In the genomic region with DNA sequence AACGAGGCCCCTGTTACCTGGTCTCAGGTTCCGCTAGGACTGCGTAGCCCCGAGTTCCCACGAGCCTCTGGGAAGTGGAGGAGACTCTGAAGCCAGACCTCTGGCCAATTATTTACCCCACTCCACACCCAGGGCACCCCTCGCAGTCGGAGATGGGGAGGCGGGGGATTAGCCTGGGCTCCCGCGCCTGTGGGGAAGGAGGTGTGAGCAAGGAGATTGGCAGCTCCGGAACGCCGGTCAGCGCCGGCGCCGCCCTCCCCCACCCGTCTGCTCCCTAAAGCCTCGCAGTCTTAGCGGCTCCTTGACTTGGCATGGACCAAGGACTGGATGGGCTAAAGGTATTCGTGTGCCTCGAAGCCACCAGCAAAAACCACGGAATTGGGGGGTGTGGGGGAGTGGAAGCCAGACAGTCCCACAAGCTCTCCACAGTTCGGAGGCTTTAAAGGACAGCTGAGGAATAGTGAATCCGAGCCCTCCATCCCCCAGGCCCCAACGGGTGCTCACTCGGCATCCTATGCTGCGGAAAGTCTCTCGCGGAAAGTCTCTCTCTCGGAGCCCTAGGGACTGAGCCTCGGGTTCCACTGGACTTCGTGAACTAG, we compare ENCODE assay signal across 8 mouse cellular contexts. TPM values are rescaled to one million over a fixed set of nuclear protein-coding genes. Genes with fewer than 3 reads are reported as not detected.
DNase-seq lines count a peak whose midpoint lies in the region; ATAC-seq and TF ChIP-seq lines count a peak whose summit lies in the region.

Gene Lhx9, minus strand, starts transcription at position 67 of the 599 bp plus-strand sequence.

- no peak for TF ChIP-seq CTCF in gastrocnemius, adult 2 months (IDR thresholded peaks at IDR 0.05)
- no peak for TF ChIP-seq CTCF in kidney, postnatal 0 days (IDR thresholded peaks at IDR 0.05; ENCODE audit: low read depth)

- H3K36me3 ChIP-seq in ES-E14 (ENCODE audit: control insufficient read depth, insufficient read depth, low read length, poor library complexity, severe bottlenecking): no peaks in the 10 kb centered on the region; the same call in 1 of the 2 replicates
- H3K36me3 ChIP-seq in forebrain, embryonic 14.5 days (ENCODE audit: control insufficient read depth, insufficient read depth, low read length): no peaks in the 10 kb centered on the region
- H3K36me3 ChIP-seq in kidney, postnatal 0 days (ENCODE audit: insufficient read depth, low read length): no peaks in the 10 kb centered on the region
- H3K36me3 ChIP-seq in midbrain, embryonic 14.5 days (ENCODE audit: control insufficient read depth, insufficient read depth, low read length): peaks cover 7% of the 10 kb centered on the region; the same call in 1 of the 2 replicates

- H3K9ac ChIP-seq in ES-E14 (ENCODE audit: insufficient read depth, low read depth, low read length, poor library complexity, severe bottlenecking): no peak within 1 kb of the TSS
- H3K9ac ChIP-seq in forebrain, embryonic 14.5 days (ENCODE audit: low read length): peak within 1 kb of the TSS; percentile 61
- H3K9ac ChIP-seq in kidney, postnatal 0 days (ENCODE audit: low read depth, low read length): no peak within 1 kb of the TSS
- peak within 1 kb of the TSS; percentile 93 for H3K9ac ChIP-seq in midbrain, embryonic 14.5 days (replicated peaks; ENCODE audit: low read length)

- peak within 1 kb of the TSS; percentile 56 for H3K4me3 ChIP-seq in gastrocnemius, adult 2 months
- H3K4me3 ChIP-seq in ES-E14 (ENCODE audit: insufficient read depth in 1 of 2, low read depth in 1 of 2, low read length in 2 of 2, poor library complexity in 1 of 2, severe bottlenecking in 1 of 2): peak within 1 kb of the TSS; percentile 31 to 59
- H3K4me3 ChIP-seq in forebrain, embryonic 14.5 days (ENCODE audit: low read depth, low read length): peak within 1 kb of the TSS; percentile 36
- peak within 1 kb of the TSS; percentile 21 for H3K4me3 ChIP-seq in kidney, postnatal 0 days (replicated peaks; ENCODE audit: low read depth, low read length)
- H3K4me3 ChIP-seq in midbrain, embryonic 14.5 days (replicated peaks; ENCODE audit: low read depth, low read length): peak within 1 kb of the TSS; percentile 47

- in situ Hi-C loops in ES-E14 (cut with MboI; ENCODE audit: low sequenced_read_pairs in 2 of 2, unreplicated experiment in 2 of 2): loop anchor here in 1 of 2 experiments (25.0 kb wide), 1 partner anchor 314 kb away; no protein-coding TSS in a partner anchor

- peak within 1 kb of the TSS; percentile 63 for H3K4me2 ChIP-seq in forebrain, embryonic 14.5 days (ENCODE audit: low read length)
- peak within 1 kb of the TSS; percentile 48 for H3K4me2 ChIP-seq in kidney, postnatal 0 days (ENCODE audit: low read length)
- peak within 1 kb of the TSS; percentile 65 for H3K4me2 ChIP-seq in midbrain, embryonic 14.5 days (ENCODE audit: low read length)

- ATAC-seq in forebrain, embryonic 14.5 days: peak; percentile 62
- ATAC-seq in kidney, postnatal 0 days (replicated peaks; ENCODE audit: low FRiP score, low read depth): peak; percentile 63; the same call in 1 of the 2 replicates
- ATAC-seq in midbrain, embryonic 14.5 days (ENCODE audit: low FRiP score, low TSS enrichment): peak; percentile 61; the same call in 1 of the 2 replicates

- no peaks in the 10 kb centered on the region for H3K9me3 ChIP-seq in ES-E14 (ENCODE audit: control insufficient read depth, insufficient read depth, low read depth, low read length)
- H3K9me3 ChIP-seq in forebrain, embryonic 14.5 days (replicated peaks; ENCODE audit: control insufficient read depth, low read length): no peaks in the 10 kb centered on the region
- no peaks in the 10 kb centered on the region for H3K9me3 ChIP-seq in kidney, postnatal 0 days (replicated peaks; ENCODE audit: low read length)
- no peaks in the 10 kb centered on the region for H3K9me3 ChIP-seq in midbrain, embryonic 14.5 days (ENCODE audit: control insufficient read depth, low read length)

- WGBS in forebrain, embryonic 14.5 days: under 1% methylated on average over 33 of the region's 33 CpGs
- WGBS in kidney, postnatal 0 days: under 1% methylated on average over 33 of the region's 33 CpGs
- under 1% methylated on average over 33 of the region's 33 CpGs for WGBS in midbrain, embryonic 14.5 days

- H3K27me3 ChIP-seq in forebrain, embryonic 14.5 days (replicated peaks; ENCODE audit: control insufficient read depth, insufficient read depth, low read length): peaks cover 31% of the 10 kb centered on the region
- H3K27me3 ChIP-seq in kidney, postnatal 0 days (ENCODE audit: insufficient read depth, low read length): peaks cover 53% of the 10 kb centered on the region
- peaks cover 50% of the 10 kb centered on the region for H3K27me3 ChIP-seq in midbrain, embryonic 14.5 days (ENCODE audit: control insufficient read depth, insufficient read depth, low read length)

- peaks cover 0 to 3% of the 10 kb centered on the region in 2 experiments; a peak in 1 of 4 replicates for H3K4me1 ChIP-seq in ES-E14 (ENCODE audit: control insufficient read depth in 2 of 2, insufficient read depth in 2 of 2, low read length in 2 of 2, poor library complexity in 1 of 2)
- peaks cover 8% of the 10 kb centered on the region for H3K4me1 ChIP-seq in forebrain, embryonic 14.5 days (ENCODE audit: control insufficient read depth, insufficient read depth, low read length)
- 0 out of 2 replicates have a peak, but pooled peaks cover 14% of the 10 kb centered on the region for H3K4me1 ChIP-seq in kidney, postnatal 0 days (replicated peaks; ENCODE audit: insufficient read depth, low read length)
- H3K4me1 ChIP-seq in midbrain, embryonic 14.5 days (ENCODE audit: control insufficient read depth, insufficient read depth, low read length): peaks cover 15% of the 10 kb centered on the region

- intact Hi-C loops in gastrocnemius, adult 2 months (cut with DNase I): no loop called here

- H3K27ac ChIP-seq in gastrocnemius, adult 2 months: no peak within 1 kb of the TSS
- no peak within 1 kb of the TSS for H3K27ac ChIP-seq in ES-E14 (ENCODE audit: insufficient read depth, low read depth, low read length, poor library complexity, severe bottlenecking)
- peak within 1 kb of the TSS; percentile 61 for H3K27ac ChIP-seq in forebrain, embryonic 14.5 days (ENCODE audit: low read depth, low read length)
- no peak within 1 kb of the TSS for H3K27ac ChIP-seq in kidney, postnatal 0 days
- H3K27ac ChIP-seq in midbrain, embryonic 14.5 days (replicated peaks; ENCODE audit: low read depth, low read length): peak within 1 kb of the TSS; percentile 97

- no peak for DNase-seq in gastrocnemius, adult 2 months
- no peak for DNase-seq in gastrocnemius, postnatal 10 days
- DNase-seq in ES-E14 (ENCODE audit: low read depth, low spot score): no peak
- DNase-seq in forebrain, embryonic 14.5 days (ENCODE audit: low spot score): peak; percentile 58
- DNase-seq in kidney, postnatal 0 days (ENCODE audit: low spot score): peak; percentile 36
- peak; percentile 77 for DNase-seq in midbrain, embryonic 14.5 days
- DNase-seq in spleen, postnatal 14 days (ENCODE audit: low spot score in 2 of 2): no peak
- no peak for DNase-seq in left cerebral cortex, adult 18-20 months (ENCODE audit: low spot score in 2 of 2)

TF ChIP-seq in ES-E14, 5 proteins besides CTCF, POLR2A, EP300 and RAD21:
- TF ChIP-seq CHD2 (IDR thresholded peaks at IDR 0.05; ENCODE audit: low read depth, low read length): no peak
- TF ChIP-seq MAFK (IDR thresholded peaks at IDR 0.05; ENCODE audit: insufficient read depth, low read depth, low read length): no peak
- TF ChIP-seq ZNF384 (IDR thresholded peaks at IDR 0.05; ENCODE audit: low read depth, low read length): no peak
- no peak for TF ChIP-seq HCFC1 (IDR thresholded peaks at IDR 0.05; ENCODE audit: borderline replicate concordance, insufficient read depth, low read length)
- no peak for TF ChIP-seq ZC3H11A (IDR thresholded peaks at IDR 0.05; ENCODE audit: borderline replicate concordance, low read depth, low read length)

RNA-seq across cellular contexts. Expression of gene Lhx9, which starts in this region (rescaled TPM):
- not detected for total RNA-seq in gastrocnemius, adult 2 months (2021)
- not detected for total RNA-seq in gastrocnemius, postnatal 10 days (2021)
- total RNA-seq in ES-E14 (2012; rRNA removed): 0.40 TPM in 1 of 2 replicates, not detected in the other
- polyA plus RNA-seq in forebrain, embryonic 14.5 days (2014; fragmentation: Nextera tagmentation; extraction: Ambion mirVana): 15.2 and 20.3 TPM in 2 replicates
- polyA plus RNA-seq in kidney, postnatal 0 days (2015; fragmentation: Nextera tagmentation; extraction: Ambion mirVana): 0.10 TPM in 1 of 2 replicates, not detected in the other
- polyA plus RNA-seq in midbrain, embryonic 14.5 days (2014; fragmentation: Nextera tagmentation; extraction: Ambion mirVana): 114 and 129 TPM in 2 replicates
- under 1 TPM; 0.70 to 1.00 TPM for total RNA-seq in left cerebral cortex, adult 18-20 months (2021)

Comparison
In these comparisons a context has a peak if more than half of its experiments do, and no peak if none do; other contexts are left out.
1. RNA of gene Lhx9 (polyA plus RNA-seq): 114 to 129 TPM in midbrain, embryonic 14.5 days and 15.2 to 20.3 TPM in forebrain, embryonic 14.5 days; 0.10 TPM in kidney, postnatal 0 days; every median in the first group is over 10 times any median in the second.
2. Peak in DNase-seq, ATAC-seq, H3K4me3 ChIP-seq and H3K4me2 ChIP-seq in kidney, postnatal 0 days; RNA of the gene not detected or under 1 TPM.
3. DNase-seq: peak in forebrain, embryonic 14.5 days (single experiment) and midbrain, embryonic 14.5 days (single experiment); none in gastrocnemius, adult 2 months (single experiment), gastrocnemius, postnatal 10 days (single experiment), ES-E14 (single experiment), spleen, postnatal 14 days (0 of 2) and left cerebral cortex, adult 18-20 months (0 of 2).
4. H3K27ac ChIP-seq: peak in forebrain, embryonic 14.5 days (single experiment) and midbrain, embryonic 14.5 days (single experiment); none in gastrocnemius, adult 2 months (single experiment), ES-E14 (single experiment) and kidney, postnatal 0 days (single experiment).
5. H3K9ac ChIP-seq: peak in forebrain, embryonic 14.5 days (single experiment) and midbrain, embryonic 14.5 days (single experiment); none in ES-E14 (single experiment) and kidney, postnatal 0 days (single experiment).
6. Peak in every context shown above with its lines, with median percentiles within 50 percentile points of each other: H3K4me3 ChIP-seq, ATAC-seq and H3K4me2 ChIP-seq.